Mouse (Mus musculus): ENCODE measurements around the gene Acsf2. TPM values are rescaled to one million over a fixed set of nuclear protein-coding genes. Genes with fewer than 3 reads are reported as not detected.

Gene Acsf2
- polyA plus RNA-seq, 1 experiment from 2014 or later, result 9.3 TPM

DNA sequence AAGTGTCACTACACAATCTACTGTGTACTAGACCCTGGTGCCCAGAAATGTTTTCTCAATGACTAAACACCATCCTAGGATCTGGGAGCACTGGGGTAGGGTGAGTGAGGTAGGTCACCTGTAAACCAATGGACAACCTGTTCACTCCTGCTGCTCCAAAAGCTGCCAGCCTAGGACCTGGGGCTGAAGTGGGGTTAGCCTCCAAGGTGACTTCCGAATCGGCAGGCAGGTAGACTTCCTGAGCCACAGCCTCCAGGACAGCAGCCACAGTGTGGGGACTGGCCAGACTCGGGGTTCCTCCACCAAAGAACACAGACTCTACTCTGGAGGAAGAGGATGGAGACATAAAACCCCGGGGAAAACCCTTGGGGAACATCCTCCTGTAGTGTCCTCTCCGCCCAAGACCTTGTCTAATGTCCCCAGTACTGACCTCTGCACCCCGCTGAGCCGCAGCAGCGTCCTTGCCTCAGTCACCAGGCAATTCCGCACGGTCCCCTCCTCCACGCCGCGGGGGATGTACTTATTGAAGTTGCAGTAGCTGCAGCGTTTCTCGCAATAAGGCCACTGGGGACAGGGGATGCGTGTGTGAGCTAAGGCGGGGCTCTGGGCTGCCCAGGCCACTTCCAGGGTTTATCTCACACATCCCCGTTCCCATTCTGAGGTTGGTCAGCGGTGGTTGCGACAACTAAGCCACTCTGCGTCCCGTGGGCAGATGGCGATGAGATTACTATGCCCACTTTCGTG is 53.5 kb downstream of the Acsf2 start:
- ATAC-seq (ENCODE audit: insufficient number of reproducible peaks, insufficient read depth, low FRiP score, low read depth), result 0 out of 2 replicates have a peak, but pooled peaks have one; percentile 5
- peak overlapping the region; percentile 97 for H3K4me2 ChIP-seq (replicated peaks; ENCODE audit: low read depth, low read length)
- H3K4me1 ChIP-seq (ENCODE audit: control insufficient read depth, insufficient read depth, low read length), result peaks cover 13% of the 10 kb centered on the region; the same call in 1 of the 2 replicates
- H3K27ac ChIP-seq (ENCODE audit: low read length), result no peak overlapping the region
- peak overlapping the region; percentile 51 for H3K4me3 ChIP-seq (ENCODE audit: low read depth, low read length)
- no peaks in the 10 kb centered on the region for H3K9me3 ChIP-seq (ENCODE audit: control insufficient read depth, low read depth, low read length)
- no peaks in the 10 kb centered on the region for H3K36me3 ChIP-seq (ENCODE audit: control insufficient read depth, insufficient read depth, low read length)
- 13% methylated on average over 24 of the region's 24 CpGs for WGBS
- H3K9ac ChIP-seq (replicated peaks; ENCODE audit: low read depth, low read length), result peak overlapping the region; percentile 59
- no peaks in the 10 kb centered on the region for H3K27me3 ChIP-seq (ENCODE audit: control insufficient read depth, insufficient read depth, low read length)

DNA sequence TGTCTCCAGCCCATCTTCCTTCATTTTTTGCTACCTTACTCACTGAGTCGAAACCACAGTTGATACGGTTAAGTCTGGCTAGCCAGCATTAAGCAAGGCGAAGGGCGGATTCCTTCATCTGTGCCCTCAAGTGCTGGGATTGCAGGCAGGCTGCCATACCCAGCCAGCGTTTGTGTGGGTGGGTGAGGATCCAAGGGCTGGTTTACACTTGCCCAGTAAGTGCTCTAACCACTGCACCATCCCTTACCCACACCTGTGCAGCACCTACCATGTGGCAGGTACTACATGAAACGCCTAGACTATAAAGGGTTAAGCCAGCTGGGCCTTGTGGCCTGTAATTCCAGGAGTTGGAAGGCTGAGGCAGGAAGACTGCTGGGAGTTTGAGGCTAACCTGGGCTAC is 54.4 kb downstream of the Acsf2 start:
- no peak overlapping the region for H3K27ac ChIP-seq (ENCODE audit: low read length)
- WGBS, result 90% methylated on average over 6 of the region's 6 CpGs

DNA sequence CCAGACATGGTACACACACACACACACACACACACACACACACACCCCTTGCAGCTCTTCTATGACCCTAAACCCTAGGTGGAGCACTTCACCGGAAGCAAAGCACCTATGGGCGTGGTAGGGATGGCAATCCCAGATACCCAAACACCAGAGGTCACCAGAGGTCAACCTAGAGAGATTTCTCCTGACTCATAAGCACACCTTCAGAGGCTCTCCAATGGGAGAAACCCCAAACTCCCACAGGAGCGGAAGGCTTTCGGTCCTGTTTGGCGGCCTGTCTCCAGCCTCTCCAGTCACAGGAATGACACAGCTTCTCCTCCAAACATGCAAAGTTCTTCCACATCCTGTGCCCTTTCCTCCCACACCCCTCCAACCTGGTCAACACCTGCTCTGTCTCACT is 55.3 kb downstream of the Acsf2 start:
- H3K9me3 ChIP-seq (ENCODE audit: control insufficient read depth, low read depth, low read length), result no peaks in the 10 kb centered on the region
- H3K4me2 ChIP-seq (replicated peaks; ENCODE audit: low read depth, low read length), result no peak overlapping the region
- 91% methylated on average over 5 of the region's 5 CpGs for WGBS
- H3K9ac ChIP-seq (replicated peaks; ENCODE audit: low read depth, low read length), result no peak overlapping the region
- H3K4me1 ChIP-seq (ENCODE audit: control insufficient read depth, insufficient read depth, low read length), result peaks cover 13% of the 10 kb centered on the region; the same call in 1 of the 2 replicates
- ATAC-seq (ENCODE audit: insufficient number of reproducible peaks, insufficient read depth, low FRiP score, low read depth), result no peak
- no peak overlapping the region for H3K4me3 ChIP-seq (ENCODE audit: low read depth, low read length)
- H3K36me3 ChIP-seq (ENCODE audit: control insufficient read depth, insufficient read depth, low read length), result no peaks in the 10 kb centered on the region
- no peaks in the 10 kb centered on the region for H3K27me3 ChIP-seq (ENCODE audit: control insufficient read depth, insufficient read depth, low read length)
- H3K27ac ChIP-seq (ENCODE audit: low read length), result no peak overlapping the region

More for the DNA sequence above, 54.4 kb downstream of the Acsf2 start:
- Histone ChIP-seq H3K9ac (replicated peaks; ENCODE audit: low read depth, low read length) (no peak overlapping the region), H3K36me3 (ENCODE audit: control insufficient read depth, insufficient read depth, low read length) (no peaks in the 10 kb centered on the region), H3K4me3 (ENCODE audit: low read depth, low read length) (no peak overlapping the region), H3K4me2 (replicated peaks; ENCODE audit: low read depth, low read length) (no peak overlapping the region), H3K9me3 (ENCODE audit: control insufficient read depth, low read depth, low read length) (no peaks in the 10 kb centered on the region), H3K4me1 (ENCODE audit: control insufficient read depth, insufficient read depth, low read length) (peaks cover 13% of the 10 kb centered on the region; the same call in 1 of the 2 replicates), H3K27me3 (ENCODE audit: control insufficient read depth, insufficient read depth, low read length) (no peaks in the 10 kb centered on the region)
- ATAC-seq (ENCODE audit: insufficient number of reproducible peaks, insufficient read depth, low FRiP score, low read depth), result no peak

DNA sequence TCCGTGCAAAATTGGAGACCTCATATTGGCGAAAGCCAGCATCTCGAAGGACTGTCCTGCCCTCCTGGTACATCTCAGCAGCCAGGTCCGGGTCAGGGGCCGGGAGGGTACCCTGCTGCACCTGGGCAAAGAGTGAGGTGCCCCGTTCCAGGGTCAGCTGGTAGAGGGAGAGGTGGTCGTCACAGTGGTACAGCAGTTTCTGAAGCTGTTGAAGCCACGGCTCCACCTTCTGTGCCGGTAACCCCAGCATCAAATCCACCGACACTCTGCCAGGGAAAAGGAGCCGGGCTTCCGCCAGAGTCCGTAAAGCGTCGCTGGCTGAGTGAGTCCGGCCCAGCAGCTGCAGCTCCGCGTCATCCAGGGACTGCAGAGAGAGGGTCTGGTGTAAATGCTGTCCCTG is 57.2 kb downstream of the Acsf2 start:
- H3K27me3 ChIP-seq (ENCODE audit: control insufficient read depth, insufficient read depth, low read length), result no peaks in the 10 kb centered on the region
- H3K27ac ChIP-seq (ENCODE audit: low read length), result no peak overlapping the region
- H3K4me2 ChIP-seq (replicated peaks; ENCODE audit: low read depth, low read length), result peak overlapping the region; percentile 10; the same call in 1 of the 2 replicates
- no peaks in the 10 kb centered on the region; the same call in 1 of the 2 replicates for H3K36me3 ChIP-seq (ENCODE audit: control insufficient read depth, insufficient read depth, low read length)
- ATAC-seq (ENCODE audit: insufficient number of reproducible peaks, insufficient read depth, low FRiP score, low read depth), result no peak
- no peaks in the 10 kb centered on the region for H3K9me3 ChIP-seq (ENCODE audit: control insufficient read depth, low read depth, low read length)
- no peak overlapping the region for H3K9ac ChIP-seq (replicated peaks; ENCODE audit: low read depth, low read length)
- H3K4me3 ChIP-seq (ENCODE audit: low read depth, low read length), result no peak overlapping the region
- 0 out of 2 replicates have a peak, but pooled peaks cover 10% of the 10 kb centered on the region for H3K4me1 ChIP-seq (ENCODE audit: control insufficient read depth, insufficient read depth, low read length)
- 57% methylated on average over 18 of the region's 18 CpGs for WGBS

DNA sequence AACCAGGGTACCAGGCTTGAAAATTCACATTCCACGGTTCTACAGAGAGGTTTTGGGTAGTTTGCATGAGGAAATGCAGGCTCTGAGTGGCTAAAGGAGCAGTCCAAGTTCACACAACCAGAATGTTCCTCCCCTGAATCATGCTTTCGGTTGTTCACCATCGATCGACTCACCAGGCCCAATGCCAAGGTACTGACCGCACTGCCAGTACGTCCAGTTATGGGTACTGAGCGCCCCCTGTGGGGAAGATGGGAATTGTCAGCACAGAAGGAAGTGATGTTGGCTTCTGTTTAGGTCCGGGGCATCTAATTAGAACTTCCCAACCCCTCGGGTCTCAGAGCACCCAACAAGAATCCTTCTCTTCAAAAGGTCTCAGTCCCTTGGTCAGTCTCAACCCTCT is 57.7 kb downstream of the Acsf2 start:
- Histone ChIP-seq H3K9ac (replicated peaks; ENCODE audit: low read depth, low read length) (no peak overlapping the region), H3K4me2 (replicated peaks; ENCODE audit: low read depth, low read length) (peak overlapping the region; percentile 10; the same call in 1 of the 2 replicates), H3K27me3 (ENCODE audit: control insufficient read depth, insufficient read depth, low read length) (no peaks in the 10 kb centered on the region), H3K9me3 (ENCODE audit: control insufficient read depth, low read depth, low read length) (no peaks in the 10 kb centered on the region), H3K27ac (ENCODE audit: low read length) (no peak overlapping the region), H3K36me3 (ENCODE audit: control insufficient read depth, insufficient read depth, low read length) (no peaks in the 10 kb centered on the region; the same call in 1 of the 2 replicates), H3K4me3 (ENCODE audit: low read depth, low read length) (no peak overlapping the region), H3K4me1 (ENCODE audit: control insufficient read depth, insufficient read depth, low read length) (0 out of 2 replicates have a peak, but pooled peaks cover 10% of the 10 kb centered on the region)
- ATAC-seq (ENCODE audit: insufficient number of reproducible peaks, insufficient read depth, low FRiP score, low read depth), result 0 out of 2 replicates have a peak, but pooled peaks have one; percentile 34
- 28% methylated on average over 9 of the region's 9 CpGs for WGBS

DNA sequence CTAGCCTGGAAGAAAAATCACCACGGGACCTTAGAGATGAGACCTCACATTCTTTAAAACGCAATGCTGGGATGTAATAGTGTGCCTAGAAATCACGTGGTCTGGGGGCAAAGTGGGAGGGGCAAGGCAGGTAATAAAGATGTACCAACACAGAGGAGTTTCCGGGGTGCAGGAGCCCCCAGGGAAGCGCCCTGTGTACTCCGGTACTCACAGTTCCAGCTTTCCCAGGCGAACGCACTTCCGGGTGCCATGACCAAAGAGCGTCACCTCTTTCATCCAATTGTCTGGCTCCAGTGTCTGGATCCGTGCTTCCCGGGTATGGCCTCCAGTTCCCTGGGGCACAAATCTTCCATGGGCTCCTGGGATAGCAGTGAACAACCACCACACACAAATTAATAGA is 58.3 kb downstream of the Acsf2 start:
- no peak for ATAC-seq (ENCODE audit: insufficient number of reproducible peaks, insufficient read depth, low FRiP score, low read depth)
- Histone ChIP-seq H3K4me1 (ENCODE audit: control insufficient read depth, insufficient read depth, low read length) (0 out of 2 replicates have a peak, but pooled peaks cover 9% of the 10 kb centered on the region), H3K9ac (replicated peaks; ENCODE audit: low read depth, low read length) (no peak overlapping the region), H3K27me3 (ENCODE audit: control insufficient read depth, insufficient read depth, low read length) (no peaks in the 10 kb centered on the region), H3K4me3 (ENCODE audit: low read depth, low read length) (no peak overlapping the region), H3K9me3 (ENCODE audit: control insufficient read depth, low read depth, low read length) (no peaks in the 10 kb centered on the region), H3K36me3 (ENCODE audit: control insufficient read depth, insufficient read depth, low read length) (no peaks in the 10 kb centered on the region; the same call in 1 of the 2 replicates), H3K27ac (ENCODE audit: low read length) (no peak overlapping the region), H3K4me2 (replicated peaks; ENCODE audit: low read depth, low read length) (no peak overlapping the region)
- 85% methylated on average over 12 of the region's 12 CpGs for WGBS

DNA sequence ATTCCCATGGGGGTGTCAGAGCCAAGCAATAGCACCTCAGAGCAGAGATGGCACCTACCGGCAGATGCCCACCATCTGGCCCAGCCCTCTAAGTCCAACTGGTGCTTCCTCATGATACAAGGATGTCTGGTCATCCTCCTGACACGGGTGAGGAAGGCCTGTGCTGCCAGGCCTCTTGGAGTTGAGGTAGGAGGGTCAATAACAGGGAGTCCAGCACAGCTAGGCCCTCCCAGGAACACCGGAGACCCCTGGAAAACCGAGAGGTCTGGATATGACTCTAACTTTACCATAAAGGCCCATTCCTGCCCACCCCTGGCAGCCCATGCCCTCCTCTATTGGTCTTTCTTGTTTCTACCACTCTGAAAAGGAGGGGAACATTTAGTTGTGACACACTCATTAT is 59.3 kb downstream of the Acsf2 start:
- H3K4me3 ChIP-seq (ENCODE audit: low read depth, low read length), result no peak overlapping the region
- no peak for ATAC-seq (ENCODE audit: insufficient number of reproducible peaks, insufficient read depth, low FRiP score, low read depth)
- no peak overlapping the region for H3K9ac ChIP-seq (replicated peaks; ENCODE audit: low read depth, low read length)
- 0 out of 2 replicates have a peak, but pooled peaks cover 6% of the 10 kb centered on the region for H3K4me1 ChIP-seq (ENCODE audit: control insufficient read depth, insufficient read depth, low read length)
- no peak overlapping the region for H3K4me2 ChIP-seq (replicated peaks; ENCODE audit: low read depth, low read length)
- no peaks in the 10 kb centered on the region for H3K27me3 ChIP-seq (ENCODE audit: control insufficient read depth, insufficient read depth, low read length)
- no peak overlapping the region for H3K27ac ChIP-seq (ENCODE audit: low read length)
- H3K36me3 ChIP-seq (ENCODE audit: control insufficient read depth, insufficient read depth, low read length), result no peaks in the 10 kb centered on the region; the same call in 1 of the 2 replicates
- 82% methylated on average over 4 of the region's 4 CpGs for WGBS
- no peaks in the 10 kb centered on the region for H3K9me3 ChIP-seq (ENCODE audit: control insufficient read depth, low read depth, low read length)

DNA sequence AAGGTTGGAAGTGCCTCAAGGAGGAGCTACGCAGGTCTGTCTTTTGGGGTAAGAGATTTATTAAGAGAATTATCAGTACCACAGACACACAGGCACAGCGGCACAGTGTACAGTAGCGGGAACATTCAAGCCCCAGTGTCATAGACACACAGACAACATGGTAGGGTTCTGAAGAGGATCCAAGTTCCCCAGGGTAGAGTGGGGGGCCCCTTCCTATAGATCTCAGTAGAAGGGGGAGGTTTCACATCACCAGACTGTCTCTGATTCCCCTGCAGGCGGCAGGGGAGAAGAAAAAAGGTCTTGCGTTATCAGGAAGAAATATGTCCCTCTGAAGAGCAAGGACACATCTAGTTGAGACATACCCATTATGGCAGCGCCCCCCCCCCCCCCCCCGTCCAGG is 61.9 kb downstream of the Acsf2 start:
- H3K9me3 ChIP-seq (ENCODE audit: control insufficient read depth, low read depth, low read length), result no peaks in the 10 kb centered on the region
- 82% methylated on average over 7 of the region's 7 CpGs for whole genome bisulfite sequencing
- H3K27me3 ChIP-seq (ENCODE audit: control insufficient read depth, insufficient read depth, low read length), result no peaks in the 10 kb centered on the region
- 0 out of 2 replicates have a peak, but pooled peaks cover 6% of the 10 kb centered on the region for H3K4me1 ChIP-seq (ENCODE audit: control insufficient read depth, insufficient read depth, low read length)
- H3K36me3 ChIP-seq (ENCODE audit: control insufficient read depth, insufficient read depth, low read length), result no peaks in the 10 kb centered on the region; the same call in 1 of the 2 replicates
- H3K4me3 ChIP-seq (ENCODE audit: low read depth, low read length), result no peak overlapping the region
- H3K27ac ChIP-seq (ENCODE audit: low read length), result no peak overlapping the region
- H3K9ac ChIP-seq (replicated peaks; ENCODE audit: low read depth, low read length), result no peak overlapping the region
- H3K4me2 ChIP-seq (replicated peaks; ENCODE audit: low read depth, low read length), result no peak overlapping the region
- no peak for ATAC-seq (ENCODE audit: insufficient number of reproducible peaks, insufficient read depth, low FRiP score, low read depth)

Measured in stomach, embryonic 14.5 days (tissue).